Mouse (Mus musculus) liver, postnatal 0 days (tissue): ENCODE results near the gene Fbln1. TPM values are rescaled to one million over a fixed set of nuclear protein-coding genes. Genes with fewer than 3 reads are reported as not detected.

ENCODE experiments used
- ATAC-seq: fragments of 200-750 bp; cut with Nextera tagmentation; 2 replicates; pipeline ENCODE4 v1.8.0; 2017; ENCODE audit warnings: mild to moderate bottlenecking, moderate library complexity
- DNase-seq: peaks from one replicate; pipeline ENCODE4 v3.0.0-alpha.2; 2016
- H3K27ac ChIP-seq: fragments of 300-500 bp; sonication (generic); 2 replicates; pipeline ENCODE4 v1.5.1; 2014; ENCODE audit warnings: antibody characterized with exemption, moderate library complexity, mild to moderate bottlenecking, low read depth
- H3K27me3 ChIP-seq: fragments of 300-500 bp; sonication (generic); 2 replicates; pipeline ENCODE4 v1.6.1; 2014; ENCODE audit warnings: low read length, control low read depth, mixed read lengths; ENCODE audit not compliant: insufficient read depth
- H3K36me3 ChIP-seq: fragments of 300-500 bp; sonication (generic); replicated peaks from 2 replicates; pipeline ENCODE4 v1.6.1; 2014; ENCODE audit warnings: mild to moderate bottlenecking, control low read depth, low read length, moderate library complexity, mixed read lengths; ENCODE audit not compliant: insufficient read depth
- H3K4me1 ChIP-seq: fragments of 300-500 bp; sonication (generic); 2 replicates; pipeline ENCODE4 v1.6.1; 2014; ENCODE audit warnings: antibody characterized with exemption, mild to moderate bottlenecking, control low read depth; ENCODE audit not compliant: insufficient read depth
- H3K4me2 ChIP-seq: fragments of 300-500 bp; sonication (generic); 2 replicates; pipeline ENCODE4 v1.6.1; 2014; ENCODE audit warnings: low read depth, mild to moderate bottlenecking, low read length, moderate library complexity, mixed read lengths
- H3K4me3 ChIP-seq: fragments of 300-500 bp; sonication (generic); 2 replicates; pipeline ENCODE4 v1.5.1; 2014; ENCODE audit warnings: low read depth, low read length
- H3K9ac ChIP-seq: fragments of 300-500 bp; sonication (generic); replicated peaks from 2 replicates; pipeline ENCODE4 v1.6.1; 2014; ENCODE audit warnings: mild to moderate bottlenecking, moderate library complexity
- H3K9me3 ChIP-seq: fragments of 300-500 bp; sonication (generic); 2 replicates; pipeline ENCODE4 v1.6.1; 2016; ENCODE audit warnings: mild to moderate bottlenecking, control low read depth, low read length, mixed read lengths
- CTCF ChIP-seq: sonication (generic); IDR thresholded peaks from 2 replicates; pipeline ENCODE4 v1.5.1; 2016; ENCODE audit warnings: antibody characterized with exemption, low read depth
- EP300 ChIP-seq: IDR thresholded peaks from 2 replicates; pipeline ENCODE4 v1.6.1; 2016; ENCODE audit warnings: antibody characterized with exemption, low read depth, mild to moderate bottlenecking
- WGBS: fragments of 180-500 bp; shearing (Covaris S2); extraction: QIAGEN DNeasy Blood & Tissue Kit; methylation state at CpG from one replicate; pipeline ENCODE4 v1.1.7; 2014; ENCODE audit not compliant: insufficient replicate concordance; 5-methylcytosine and 5-hydroxymethylcytosine counted together
- polyA plus RNA-seq: library from polyadenylated mRNA; unstranded; fragments of >200 nt; fragmentation: Nextera tagmentation; extraction: Ambion mirVana; gene quantifications from 2 replicates; pipeline ENCODE4 v1.2.1, GENCODE M21; 2015

The Fbln1 gene
- polyA plus RNA-seq, 1 experiment from 2014 or later, result 2.8 TPM

GRCm38 (mm10) chr15:85167086-85167679 lies 38.6 kb upstream of the Fbln1 start:
- no peak for ATAC-seq
- TF ChIP-seq CTCF (no peak), EP300 (no peak)

DNA sequence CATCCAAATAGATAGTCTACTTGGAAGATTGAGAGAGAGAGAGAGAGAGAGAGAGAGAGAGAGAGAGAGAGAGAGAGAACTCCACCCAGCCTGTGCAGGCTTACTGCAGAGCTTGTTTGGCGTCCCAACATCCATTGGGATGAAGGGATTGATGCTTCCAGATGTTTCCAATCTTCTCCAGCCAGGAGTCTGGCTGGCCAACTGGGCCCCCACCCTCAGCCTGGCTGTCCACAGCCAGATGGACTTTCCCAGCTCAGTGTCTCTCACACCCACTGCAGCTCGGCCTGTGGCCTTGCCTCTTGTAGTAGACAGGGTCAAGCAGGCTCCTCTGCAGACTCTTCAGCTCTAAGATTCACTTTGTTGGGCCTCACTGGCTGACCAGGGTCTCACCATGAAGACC lies 33.7 kb upstream of the Fbln1 start:
- DNase-seq (no peak), ATAC-seq (no peak)
- Histone ChIP-seq H3K9me3 (no peaks in the 10 kb centered on the region), H3K4me2 (no peak overlapping the region), H3K9ac (no peak overlapping the region), H3K27me3 (no peaks in the 10 kb centered on the region), H3K27ac (no peak overlapping the region), H3K4me1 (no peaks in the 10 kb centered on the region), H3K36me3 (no peaks in the 10 kb centered on the region), H3K4me3 (no peak overlapping the region)
- WGBS, result 58% methylated on average over 2 of the region's 2 CpGs
- TF ChIP-seq EP300, result no peak
- no peak for TF ChIP-seq CTCF

More at GRCm38 (mm10) chr15:85167086-85167679, 38.6 kb upstream of the Fbln1 start:
- Histone ChIP-seq H3K27ac (no peak overlapping the region), H3K4me2 (no peak overlapping the region), H3K9me3 (no peaks in the 10 kb centered on the region), H3K4me3 (no peak overlapping the region), H3K4me1 (no peaks in the 10 kb centered on the region), H3K27me3 (no peaks in the 10 kb centered on the region), H3K9ac (no peak overlapping the region), H3K36me3 (no peaks in the 10 kb centered on the region)
- 58% methylated on average over 12 of the region's 12 CpGs for WGBS
- DNase-seq, result no peak

DNA sequence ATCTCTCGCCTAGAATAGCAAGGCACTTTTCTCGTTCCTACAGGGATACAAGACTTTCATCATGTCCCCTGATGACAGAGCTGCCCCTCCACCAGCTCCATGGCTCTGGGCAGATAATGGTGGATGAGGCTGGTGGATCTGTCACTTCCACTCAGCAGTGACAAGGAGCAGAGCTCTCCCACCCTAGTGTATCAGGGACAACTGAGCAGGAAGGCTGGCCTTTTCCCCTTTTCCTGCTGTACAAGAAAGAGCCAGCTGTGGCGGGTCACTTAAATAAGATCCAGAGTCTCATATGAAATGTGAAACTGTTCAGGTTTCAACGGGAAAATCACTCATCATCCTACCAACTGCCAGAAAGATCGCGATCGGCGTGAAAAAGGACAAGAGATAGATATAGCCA lies 32.3 kb upstream of the Fbln1 start:
- Histone ChIP-seq H3K4me3 (no peak overlapping the region), H3K27me3 (no peaks in the 10 kb centered on the region), H3K9ac (no peak overlapping the region), H3K36me3 (no peaks in the 10 kb centered on the region), H3K9me3 (no peaks in the 10 kb centered on the region), H3K27ac (no peak overlapping the region), H3K4me1 (no peaks in the 10 kb centered on the region), H3K4me2 (no peak overlapping the region)
- DNase-seq (no peak), ATAC-seq (no peak)
- WGBS, result 76% methylated on average over 8 of the region's 8 CpGs
- TF ChIP-seq CTCF, result no peak
- TF ChIP-seq EP300, result no peak

GRCm38 (mm10) chr15:85174060-85174459 lies 31.7 kb upstream of the Fbln1 start:
- no peaks in the 10 kb centered on the region for H3K4me1 ChIP-seq
- no peaks in the 10 kb centered on the region for H3K9me3 ChIP-seq
- H3K4me2 ChIP-seq, result no peak overlapping the region
- DNase-seq (no peak), ATAC-seq (no peak)
- TF ChIP-seq CTCF (no peak), EP300 (no peak)
- H3K27me3 ChIP-seq, result no peaks in the 10 kb centered on the region
- no peaks in the 10 kb centered on the region for H3K36me3 ChIP-seq
- WGBS, result 74% methylated on average over 10 of the region's 10 CpGs
- no peak overlapping the region for H3K27ac ChIP-seq
- H3K9ac ChIP-seq, result no peak overlapping the region
- H3K4me3 ChIP-seq, result no peak overlapping the region

GRCm38 (mm10) chr15:85177576-85177975 lies 28.2 kb upstream of the Fbln1 start:
- H3K9me3 ChIP-seq, result no peaks in the 10 kb centered on the region
- ATAC-seq (no peak), DNase-seq (peak; percentile 66)
- no peak overlapping the region for H3K9ac ChIP-seq
- no peak overlapping the region for H3K4me3 ChIP-seq
- no peaks in the 10 kb centered on the region for H3K4me1 ChIP-seq
- no peaks in the 10 kb centered on the region for H3K27me3 ChIP-seq
- no peak overlapping the region for H3K27ac ChIP-seq
- H3K4me2 ChIP-seq, result no peak overlapping the region
- 67% methylated on average over 8 of the region's 8 CpGs for whole genome bisulfite sequencing
- TF ChIP-seq CTCF (no peak), EP300 (no peak)
- no peaks in the 10 kb centered on the region for H3K36me3 ChIP-seq

GRCm38 (mm10) chr15:85178172-85178571 lies 27.6 kb upstream of the Fbln1 start:
- WGBS, result 56% methylated on average over 6 of the region's 6 CpGs
- no peak overlapping the region for H3K27ac ChIP-seq

More at GRCm38 (mm10) chr15:85178172-85178571, 27.6 kb upstream of the Fbln1 start:
- H3K9me3 ChIP-seq, result no peaks in the 10 kb centered on the region
- no peak overlapping the region for H3K9ac ChIP-seq
- H3K4me3 ChIP-seq, result no peak overlapping the region
- H3K4me1 ChIP-seq, result no peaks in the 10 kb centered on the region
- TF ChIP-seq CTCF, result no peak
- TF ChIP-seq EP300, result no peak
- H3K27me3 ChIP-seq, result no peaks in the 10 kb centered on the region
- no peak overlapping the region for H3K4me2 ChIP-seq
- no peaks in the 10 kb centered on the region for H3K36me3 ChIP-seq
- ATAC-seq, result no peak
- no peak for DNase-seq
